Mouse (Mus musculus): ENCODE measurements around the gene Ifnar1.

- TF ChIP-seq GATA1 (IDR thresholded peaks at IDR 0.05; ENCODE audit: low read length) (no peak), TAL1 (IDR thresholded peaks at IDR 0.05; ENCODE audit: low read length) (no peak)
Measured at GRCm38 (mm10) chr16:91484808-91485700, at the start of gene Ifnar1.
